Mouse (Mus musculus) neural tube, embryonic 12.5 days (tissue): Measurements from ENCODE around the gene Sema5b. TPM values are rescaled to one million over a fixed set of nuclear protein-coding genes. Genes with fewer than 3 reads are reported as not detected.

Experiments
- ATAC-seq: fragments of 200-750 bp; cut with Nextera tagmentation; 2 replicates; pipeline ENCODE4 v1.8.0; 2017; ENCODE audit warnings: low read depth, mild to moderate bottlenecking, moderate TSS enrichment, moderate library complexity; ENCODE audit not compliant: low FRiP score
- H3K27ac ChIP-seq: fragments of 300-500 bp; sonication (generic); 2 replicates; pipeline ENCODE4 v1.5.1; 2016
- H3K27me3 ChIP-seq: fragments of 300-500 bp; sonication (generic); replicated peaks from 2 replicates; pipeline ENCODE4 v1.6.1; 2016; ENCODE audit warnings: mild to moderate bottlenecking
- H3K36me3 ChIP-seq: fragments of 300-500 bp; sonication (generic); 2 replicates; pipeline ENCODE4 v1.6.1; 2016; ENCODE audit warnings: mild to moderate bottlenecking
- H3K4me1 ChIP-seq: fragments of 300-500 bp; sonication (generic); 2 replicates; pipeline ENCODE4 v1.6.1; 2016
- H3K4me2 ChIP-seq: fragments of 300-500 bp; sonication (generic); replicated peaks from 2 replicates; pipeline ENCODE4 v1.6.1; 2016; ENCODE audit warnings: mild to moderate bottlenecking
- H3K4me3 ChIP-seq: fragments of 300-500 bp; sonication (generic); 2 replicates; pipeline ENCODE4 v1.5.1; 2016
- H3K9ac ChIP-seq: fragments of 300-500 bp; sonication (generic); 2 replicates; pipeline ENCODE4 v1.6.1; 2016; ENCODE audit warnings: mild to moderate bottlenecking
- H3K9me3 ChIP-seq: fragments of 300-500 bp; sonication (generic); 2 replicates; pipeline ENCODE4 v1.6.1; 2016; ENCODE audit warnings: mild to moderate bottlenecking
- WGBS: fragments of 180-500 bp; shearing (Covaris S2); methylation state at CpG from one replicate; pipeline ENCODE4 v1.1.7; 2016; 5-methylcytosine and 5-hydroxymethylcytosine counted together
- polyA plus RNA-seq: library from polyadenylated mRNA; unstranded; fragments of >200 nt; fragmentation: Nextera tagmentation; extraction: Ambion mirVana; gene quantifications from 2 replicates; pipeline ENCODE4 v1.2.1, GENCODE M21; 2016

Gene Sema5b
- polyA plus RNA-seq: 43.2 and 46.1 TPM in 2 replicates

- H3K4me1 ChIP-seq: peaks cover 21% of the 10 kb centered on the region; the same call in 1 of the 2 replicates
These were observed at the start of gene Sema5b for GRCm38 (mm10) chr16:35541117-35541641. Gene Sema5b (plus strand): TSS chr16:35541145.

GRCm38 (mm10) chr16:35500342-35500741 is 40.6 kb upstream of the Sema5b start:
- H3K9me3 ChIP-seq: no peaks in the 10 kb centered on the region
- no peak overlapping the region for H3K4me2 ChIP-seq
- WGBS: 97% methylated on average over 3 of the region's 3 CpGs
- H3K4me3 ChIP-seq: no peak overlapping the region
- no peak overlapping the region for H3K27ac ChIP-seq
- ATAC-seq: no peak
- H3K36me3 ChIP-seq: no peaks in the 10 kb centered on the region
- no peaks in the 10 kb centered on the region for H3K4me1 ChIP-seq
- no peak overlapping the region for H3K9ac ChIP-seq
- H3K27me3 ChIP-seq: no peaks in the 10 kb centered on the region

More at GRCm38 (mm10) chr16:35541117-35541641, at the start of gene Sema5b:
- Histone ChIP-seq H3K9ac (peak within 1 kb of the TSS; percentile 87), H3K9me3 (no peaks in the 10 kb centered on the region), H3K4me2 (peak within 1 kb of the TSS; percentile 82), H3K4me3 (peak within 1 kb of the TSS; percentile 79), H3K27me3 (0 out of 2 replicates have a peak, but pooled peaks cover 6% of the 10 kb centered on the region), H3K36me3 (peaks cover 2% of the 10 kb centered on the region; the same call in 1 of the 2 replicates), H3K27ac (peak within 1 kb of the TSS; percentile 66)
- peak; percentile 86 for ATAC-seq
- WGBS: under 1% methylated on average over 53 of the region's 54 CpGs

GRCm38 (mm10) chr16:35501106-35501760 is 39.7 kb upstream of the Sema5b start:
- no peaks in the 10 kb centered on the region for H3K4me1 ChIP-seq
- no peak overlapping the region for H3K4me3 ChIP-seq
- no peaks in the 10 kb centered on the region for H3K36me3 ChIP-seq
- no peak overlapping the region for H3K4me2 ChIP-seq
- H3K9ac ChIP-seq: no peak overlapping the region
- H3K27me3 ChIP-seq: no peaks in the 10 kb centered on the region
- no peaks in the 10 kb centered on the region for H3K9me3 ChIP-seq
- no peak for ATAC-seq
- 44% methylated on average over 4 of the region's 4 CpGs for WGBS
- H3K27ac ChIP-seq: no peak overlapping the region

GRCm38 (mm10) chr16:35502456-35502855 is 38.5 kb upstream of the Sema5b start:
- Histone ChIP-seq H3K9me3 (no peaks in the 10 kb centered on the region), H3K27ac (no peak overlapping the region), H3K27me3 (no peaks in the 10 kb centered on the region), H3K4me2 (no peak overlapping the region), H3K9ac (no peak overlapping the region), H3K4me3 (no peak overlapping the region), H3K4me1 (no peaks in the 10 kb centered on the region), H3K36me3 (no peaks in the 10 kb centered on the region)
- 91% methylated on average over 11 of the region's 11 CpGs for WGBS
- ATAC-seq: no peak

- no peak for ATAC-seq
- H3K9ac ChIP-seq: no peak overlapping the region
- 82% methylated on average over 8 of the region's 8 CpGs for WGBS
- H3K4me1 ChIP-seq: no peaks in the 10 kb centered on the region; the same call in 1 of the 2 replicates
- H3K27me3 ChIP-seq: no peaks in the 10 kb centered on the region
- no peaks in the 10 kb centered on the region for H3K9me3 ChIP-seq
- H3K36me3 ChIP-seq: no peaks in the 10 kb centered on the region
- H3K27ac ChIP-seq: no peak overlapping the region
- H3K4me2 ChIP-seq: no peak overlapping the region
- no peak overlapping the region for H3K4me3 ChIP-seq
These were observed 36.7 kb upstream of the Sema5b start for GRCm38 (mm10) chr16:35504266-35504665.

GRCm38 (mm10) chr16:35505786-35506185 is 35.2 kb upstream of the Sema5b start:
- H3K9ac ChIP-seq: no peak overlapping the region
- no peaks in the 10 kb centered on the region; the same call in 1 of the 2 replicates for H3K4me1 ChIP-seq
- no peak for ATAC-seq
- 91% methylated on average over 4 of the region's 4 CpGs for WGBS
- H3K9me3 ChIP-seq: no peaks in the 10 kb centered on the region
- H3K36me3 ChIP-seq: no peaks in the 10 kb centered on the region
- no peaks in the 10 kb centered on the region for H3K27me3 ChIP-seq
- H3K4me2 ChIP-seq: no peak overlapping the region
- no peak overlapping the region for H3K27ac ChIP-seq
- H3K4me3 ChIP-seq: no peak overlapping the region

- Histone ChIP-seq H3K9me3 (no peaks in the 10 kb centered on the region), H3K4me3 (no peak overlapping the region), H3K4me2 (no peak overlapping the region), H3K27ac (no peak overlapping the region), H3K27me3 (no peaks in the 10 kb centered on the region), H3K36me3 (no peaks in the 10 kb centered on the region), H3K9ac (no peak overlapping the region), H3K4me1 (no peaks in the 10 kb centered on the region; the same call in 1 of the 2 replicates)
- no peak for ATAC-seq
- 83% methylated on average over 6 of the region's 6 CpGs for WGBS
These were observed 32.4 kb upstream of the Sema5b start for GRCm38 (mm10) chr16:35508581-35508980.

- H3K27ac ChIP-seq: no peak overlapping the region
- no peak for ATAC-seq
- 53% methylated on average over 11 of the region's 11 CpGs for WGBS
These were observed 31.4 kb upstream of the Sema5b start for GRCm38 (mm10) chr16:35509331-35510070.

GRCm38 (mm10) chr16:35515977-35516612 is 24.9 kb upstream of the Sema5b start:
- no peak for ATAC-seq
- no peaks in the 10 kb centered on the region for H3K9me3 ChIP-seq
- no peaks in the 10 kb centered on the region for H3K36me3 ChIP-seq
- H3K4me2 ChIP-seq: 0 out of 2 replicates have a peak overlapping the region, but pooled peaks have one; percentile 12
- no peak overlapping the region for H3K27ac ChIP-seq
- peaks cover 20% of the 10 kb centered on the region for H3K4me1 ChIP-seq
- 30% methylated on average over 21 of the region's 21 CpGs for WGBS
- H3K9ac ChIP-seq: 0 out of 2 replicates have a peak overlapping the region, but pooled peaks have one; percentile 33
- no peak overlapping the region for H3K4me3 ChIP-seq
- no peaks in the 10 kb centered on the region for H3K27me3 ChIP-seq

More at GRCm38 (mm10) chr16:35509331-35510070, 31.4 kb upstream of the Sema5b start:
- H3K4me1 ChIP-seq: no peaks in the 10 kb centered on the region; the same call in 1 of the 2 replicates
- no peaks in the 10 kb centered on the region for H3K27me3 ChIP-seq
- no peaks in the 10 kb centered on the region for H3K36me3 ChIP-seq
- H3K4me2 ChIP-seq: no peak overlapping the region
- H3K9me3 ChIP-seq: no peaks in the 10 kb centered on the region
- H3K9ac ChIP-seq: no peak overlapping the region
- no peak overlapping the region for H3K4me3 ChIP-seq

GRCm38 (mm10) chr16:35517976-35518951 is 22.7 kb upstream of the Sema5b start:
- WGBS: 49% methylated on average over 23 of the region's 23 CpGs
- ATAC-seq: no peak

GRCm38 (mm10) chr16:35519245-35519644 is 21.7 kb upstream of the Sema5b start:
- Histone ChIP-seq H3K4me2 (no peak overlapping the region), H3K36me3 (no peaks in the 10 kb centered on the region), H3K27me3 (no peaks in the 10 kb centered on the region), H3K9ac (no peak overlapping the region), H3K9me3 (no peaks in the 10 kb centered on the region), H3K4me1 (peaks cover 20% of the 10 kb centered on the region), H3K27ac (no peak overlapping the region), H3K4me3 (no peak overlapping the region)
- WGBS: 68% methylated on average over 7 of the region's 7 CpGs
- no peak for ATAC-seq

More at GRCm38 (mm10) chr16:35517976-35518951, 22.7 kb upstream of the Sema5b start:
- no peak overlapping the region for H3K27ac ChIP-seq
- H3K4me1 ChIP-seq: peaks cover 20% of the 10 kb centered on the region
- no peaks in the 10 kb centered on the region for H3K9me3 ChIP-seq
- 0 out of 2 replicates have a peak overlapping the region, but pooled peaks have one; percentile 1 for H3K4me2 ChIP-seq
- no peak overlapping the region for H3K9ac ChIP-seq
- no peak overlapping the region for H3K4me3 ChIP-seq
- no peaks in the 10 kb centered on the region for H3K36me3 ChIP-seq
- H3K27me3 ChIP-seq: no peaks in the 10 kb centered on the region
